Mouse (Mus musculus): ENCODE measurements around the gene Gm20388. TPM values are rescaled to one million over a fixed set of nuclear protein-coding genes. Genes with fewer than 3 reads are reported as not detected.
A peak's percentile ranks its signal among the peaks of the same experiment; 100 is the strongest.

The Gm20388 gene
- total RNA-seq, 1 experiment, result 27.0 TPM

- Histone ChIP-seq H3K27ac (ENCODE audit: insufficient read depth, low read depth, low read length, poor library complexity, severe bottlenecking) (peak overlapping the region; percentile 68; the same call in 1 of the 2 replicates), H3K9ac (ENCODE audit: insufficient read depth, low read depth, low read length, poor library complexity, severe bottlenecking) (no peak overlapping the region), H3K4me3 (ENCODE audit: insufficient read depth in 1 of 2, low read depth in 1 of 2, low read length in 2 of 2, poor library complexity in 1 of 2, severe bottlenecking in 1 of 2) (peak overlapping the region; percentile 28 to 70; a peak in 2 of 4 replicates), H3K9me3 (ENCODE audit: control insufficient read depth, insufficient read depth, low read depth, low read length) (no peaks in the 10 kb centered on the region), H3K36me3 (ENCODE audit: control insufficient read depth, insufficient read depth, low read length, poor library complexity, severe bottlenecking) (no peaks in the 10 kb centered on the region), H3K4me1 (ENCODE audit: control insufficient read depth in 2 of 2, insufficient read depth in 2 of 2, low read length in 2 of 2, poor library complexity in 1 of 2) (peaks cover 7 to 22% of the 10 kb centered on the region in 2 experiments; a peak in 3 of 4 replicates)
- no peak for DNase-seq (ENCODE audit: low read depth, low spot score)
- no peak for TF ChIP-seq MAFK (IDR thresholded peaks at IDR 0.05; ENCODE audit: insufficient read depth, low read depth, low read length)
- TF ChIP-seq HCFC1 (IDR thresholded peaks at IDR 0.05; ENCODE audit: borderline replicate concordance, insufficient read depth, low read length), result no peak
- no peak for TF ChIP-seq ZNF384 (IDR thresholded peaks at IDR 0.05; ENCODE audit: low read depth, low read length)
- no peak for TF ChIP-seq CHD2 (IDR thresholded peaks at IDR 0.05; ENCODE audit: low read depth, low read length)
- no peak for TF ChIP-seq ZC3H11A (IDR thresholded peaks at IDR 0.05; ENCODE audit: borderline replicate concordance, low read depth, low read length)
- in situ Hi-C loops (cut with MboI; ENCODE audit: low sequenced_read_pairs in 2 of 2, unreplicated experiment in 2 of 2), result no loop called here
These were observed 3423.8 kb downstream of the Gm20388 start for GRCm38 (mm10) chr8:123334467-123334866.

- Histone ChIP-seq H3K36me3 (ENCODE audit: control insufficient read depth, insufficient read depth, low read length, poor library complexity, severe bottlenecking) (no peaks in the 10 kb centered on the region), H3K4me3 (ENCODE audit: insufficient read depth in 1 of 2, low read depth in 1 of 2, low read length in 2 of 2, poor library complexity in 1 of 2, severe bottlenecking in 1 of 2) (no peak overlapping the region), H3K9me3 (ENCODE audit: control insufficient read depth, insufficient read depth, low read depth, low read length) (no peaks in the 10 kb centered on the region), H3K27ac (ENCODE audit: insufficient read depth, low read depth, low read length, poor library complexity, severe bottlenecking) (no peak overlapping the region), H3K4me1 (ENCODE audit: control insufficient read depth in 2 of 2, insufficient read depth in 2 of 2, low read length in 2 of 2, poor library complexity in 1 of 2) (peaks cover 7 to 19% of the 10 kb centered on the region in 2 experiments; a peak in 3 of 4 replicates), H3K9ac (ENCODE audit: insufficient read depth, low read depth, low read length, poor library complexity, severe bottlenecking) (no peak overlapping the region)
- DNase-seq (ENCODE audit: low read depth, low spot score), result no peak
- in situ Hi-C loops (cut with MboI; ENCODE audit: low sequenced_read_pairs in 2 of 2, unreplicated experiment in 2 of 2), result no loop called here
- TF ChIP-seq CHD2 (IDR thresholded peaks at IDR 0.05; ENCODE audit: low read depth, low read length) (no peak), MAFK (IDR thresholded peaks at IDR 0.05; ENCODE audit: insufficient read depth, low read depth, low read length) (no peak), ZNF384 (IDR thresholded peaks at IDR 0.05; ENCODE audit: low read depth, low read length) (no peak), ZC3H11A (IDR thresholded peaks at IDR 0.05; ENCODE audit: borderline replicate concordance, low read depth, low read length) (no peak), HCFC1 (IDR thresholded peaks at IDR 0.05; ENCODE audit: borderline replicate concordance, insufficient read depth, low read length) (no peak)
These were observed 3426.8 kb downstream of the Gm20388 start for GRCm38 (mm10) chr8:123337475-123337874.

- no peak for TF ChIP-seq HCFC1 (IDR thresholded peaks at IDR 0.05; ENCODE audit: borderline replicate concordance, insufficient read depth, low read length)
- no peak for TF ChIP-seq ZC3H11A (IDR thresholded peaks at IDR 0.05; ENCODE audit: borderline replicate concordance, low read depth, low read length)
- TF ChIP-seq MAFK (IDR thresholded peaks at IDR 0.05; ENCODE audit: insufficient read depth, low read depth, low read length), result no peak
- no peak for TF ChIP-seq CHD2 (IDR thresholded peaks at IDR 0.05; ENCODE audit: low read depth, low read length)
- TF ChIP-seq ZNF384 (IDR thresholded peaks at IDR 0.05; ENCODE audit: low read depth, low read length), result no peak
- no peak overlapping the region for H3K9ac ChIP-seq (ENCODE audit: insufficient read depth, low read depth, low read length, poor library complexity, severe bottlenecking)
- in situ Hi-C loops (cut with MboI; ENCODE audit: low sequenced_read_pairs in 2 of 2, unreplicated experiment in 2 of 2), result no loop called here
- H3K4me1 ChIP-seq (ENCODE audit: control insufficient read depth in 2 of 2, insufficient read depth in 2 of 2, low read length in 2 of 2, poor library complexity in 1 of 2), result peaks cover 7 to 22% of the 10 kb centered on the region in 2 experiments; a peak in 3 of 4 replicates
- H3K9me3 ChIP-seq (ENCODE audit: control insufficient read depth, insufficient read depth, low read depth, low read length), result no peaks in the 10 kb centered on the region
- H3K27ac ChIP-seq (ENCODE audit: insufficient read depth, low read depth, low read length, poor library complexity, severe bottlenecking), result peak overlapping the region; percentile 65; the same call in 1 of the 2 replicates
- no peak overlapping the region for H3K4me3 ChIP-seq (ENCODE audit: insufficient read depth in 1 of 2, low read depth in 1 of 2, low read length in 2 of 2, poor library complexity in 1 of 2, severe bottlenecking in 1 of 2)
- no peaks in the 10 kb centered on the region for H3K36me3 ChIP-seq (ENCODE audit: control insufficient read depth, insufficient read depth, low read length, poor library complexity, severe bottlenecking)
- DNase-seq (ENCODE audit: low read depth, low spot score), result peak; percentile 78
These were observed 3429.4 kb downstream of the Gm20388 start for GRCm38 (mm10) chr8:123340071-123340470.

GRCm38 (mm10) chr8:123341040-123342015 is 3430.7 kb downstream of the Gm20388 start:
- no peak for TF ChIP-seq CHD2 (IDR thresholded peaks at IDR 0.05; ENCODE audit: low read depth, low read length)
- no peak for TF ChIP-seq MAFK (IDR thresholded peaks at IDR 0.05; ENCODE audit: insufficient read depth, low read depth, low read length)
- no peak for TF ChIP-seq HCFC1 (IDR thresholded peaks at IDR 0.05; ENCODE audit: borderline replicate concordance, insufficient read depth, low read length)
- no peak for TF ChIP-seq ZNF384 (IDR thresholded peaks at IDR 0.05; ENCODE audit: low read depth, low read length)
- no peak for TF ChIP-seq ZC3H11A (IDR thresholded peaks at IDR 0.05; ENCODE audit: borderline replicate concordance, low read depth, low read length)
- in situ Hi-C loops (cut with MboI; ENCODE audit: low sequenced_read_pairs in 2 of 2, unreplicated experiment in 2 of 2), result no loop called here
- Histone ChIP-seq H3K4me1 (ENCODE audit: control insufficient read depth in 2 of 2, insufficient read depth in 2 of 2, low read length in 2 of 2, poor library complexity in 1 of 2) (peaks cover 5 to 19% of the 10 kb centered on the region in 2 experiments; a peak in 3 of 4 replicates), H3K4me3 (ENCODE audit: insufficient read depth in 1 of 2, low read depth in 1 of 2, low read length in 2 of 2, poor library complexity in 1 of 2, severe bottlenecking in 1 of 2) (peak overlapping the region; percentile 27 to 49), H3K36me3 (ENCODE audit: control insufficient read depth, insufficient read depth, low read length, poor library complexity, severe bottlenecking) (no peaks in the 10 kb centered on the region), H3K27ac (ENCODE audit: insufficient read depth, low read depth, low read length, poor library complexity, severe bottlenecking) (peak overlapping the region; percentile 73), H3K9ac (ENCODE audit: insufficient read depth, low read depth, low read length, poor library complexity, severe bottlenecking) (peak overlapping the region; percentile 16; the same call in 1 of the 2 replicates), H3K9me3 (ENCODE audit: control insufficient read depth, insufficient read depth, low read depth, low read length) (no peaks in the 10 kb centered on the region)
- no peak for DNase-seq (ENCODE audit: low read depth, low spot score)
